Mouse (Mus musculus) adrenal gland, adult 8-10 months (tissue): ENCODE data around the gene Vmn1r73. TPM values are rescaled to one million over a fixed set of nuclear protein-coding genes. Genes with fewer than 3 reads are reported as not detected.

Experiments
- DNase-seq: peaks from one replicate; pipeline ENCODE4 v3.0.0; 2022
- total RNA-seq, 4 experiments: library from RNA; stranded (reverse); gene quantifications; 2 replicates each; pipeline ENCODE4 v1.2.4; 2022

Vmn1r73 gene
- total RNA-seq, result not detected

DNA sequence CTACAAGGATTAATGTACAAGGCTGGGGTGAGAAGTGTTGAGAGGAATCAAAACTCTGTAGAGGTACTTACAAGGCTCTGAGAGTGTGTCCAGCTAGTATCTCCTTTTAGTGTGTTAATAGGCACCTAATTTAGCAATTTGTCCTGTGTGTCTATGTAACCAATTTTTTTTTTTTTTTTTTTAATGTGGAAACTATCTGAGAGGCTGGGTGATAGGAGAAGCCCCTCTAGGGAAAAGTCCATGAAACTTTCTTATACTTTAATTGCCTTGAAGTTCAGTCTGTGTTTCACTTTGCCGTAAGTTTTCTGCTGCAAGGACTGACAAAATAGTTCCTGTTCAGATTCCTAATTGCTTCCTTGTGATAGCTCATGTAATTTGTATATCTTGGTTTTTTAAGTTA, at the start of gene Vmn1r73:
Gene Vmn1r73, plus strand, starts transcription at position 301 of the 400 bp plus-strand sequence.
- no peak for DNase-seq

Other genes starting within 250 kb of the Vmn1r73 start
- gene Zscan4-ps2, start 216.0 kb upstream of the Vmn1r73 start, total RNA-seq, result not detected
- gene Zscan4-ps3, start 121.0 kb upstream of the Vmn1r73 start, total RNA-seq, result not detected
- gene Vmn1r72, start 50.1 kb upstream of the Vmn1r73 start, total RNA-seq, result not detected
- gene Vmn1r74, start 103.7 kb downstream of the Vmn1r73 start, total RNA-seq, result not detected
- not detected for gene Vmn1r75, start 144.4 kb downstream of the Vmn1r73 start, total RNA-seq
- not detected for gene Vmn1r76, start 207.9 kb downstream of the Vmn1r73 start, total RNA-seq